15 mouse cellular contexts compared by ENCODE assay signal in the genomic region with DNA sequence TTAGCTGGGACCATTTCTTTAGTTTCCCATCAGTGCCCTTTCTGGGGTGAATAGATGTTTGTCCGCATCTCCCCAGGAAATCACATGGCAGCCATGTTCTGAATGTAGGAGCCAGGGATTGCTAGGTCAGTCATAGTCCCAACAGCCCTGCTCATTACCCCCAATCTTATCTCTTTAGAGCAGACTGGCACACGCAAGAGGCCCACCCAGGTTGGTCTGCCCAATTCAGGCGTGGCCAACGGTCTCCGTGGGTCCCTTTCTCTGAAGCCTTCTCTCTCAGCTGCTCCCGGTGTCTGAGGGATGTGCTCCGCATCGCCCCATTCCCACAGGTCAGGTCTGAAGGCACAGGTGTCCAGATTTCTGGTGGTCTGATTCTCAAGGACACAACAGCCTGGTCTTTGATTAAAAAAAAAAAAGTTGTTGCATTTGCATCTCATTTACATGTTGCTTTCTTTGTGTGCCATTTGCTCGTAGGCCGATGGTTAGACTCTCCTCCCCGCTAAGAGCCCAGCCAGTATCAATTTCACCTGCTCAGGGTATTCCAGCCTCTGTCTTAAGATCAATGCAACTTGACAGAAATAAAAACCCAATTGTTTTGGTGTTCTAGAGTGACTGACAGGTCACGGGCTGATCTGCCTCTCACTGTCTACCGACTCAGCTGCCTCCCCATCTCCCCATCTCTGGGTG. TPM values are rescaled to one million over a fixed set of nuclear protein-coding genes. Genes with fewer than 3 reads are reported as not detected.
DNase-seq lines count a peak whose midpoint lies in the region; ATAC-seq and TF ChIP-seq lines count a peak whose summit lies in the region.
"Had no signal": no experiment of that assay in that cellular context is flagged by ENCODE, and none has a peak within 500 bp of the region (broad histone marks: within the 10 kb centered on the region; RNA-seq: fewer than 3 reads in every experiment).

No protein-coding gene starts in this region.

- TF ChIP-seq EP300 in MEL (IDR thresholded peaks at IDR 0.05; ENCODE audit: low read depth in 1 of 2, low read length in 2 of 2): peak; percentile 81 to 95

- 0 out of 2 replicates have a peak overlapping the region, but pooled peaks have one; percentile 52 for H3K27ac ChIP-seq in limb, embryonic 13.5 days
- H3K27ac ChIP-seq in limb, embryonic 10.5 days: no peak overlapping the region
- H3K27ac ChIP-seq in MEL (ENCODE audit: control insufficient read depth, low read depth, low read length): peak overlapping the region; percentile 90
- H3K27ac ChIP-seq in intestine, embryonic 16.5 days (ENCODE audit: low read length): no peak overlapping the region
- H3K27ac ChIP-seq in embryonic facial prominence, embryonic 10.5 days (replicated peaks): no peak overlapping the region
- H3K27ac ChIP-seq: hindbrain, embryonic 15.5 days; limb, embryonic 12.5 days; macrophage had no signal

- H3K4me2 ChIP-seq in limb, embryonic 13.5 days (replicated peaks): no peak overlapping the region
- no peak overlapping the region for H3K4me2 ChIP-seq in intestine, embryonic 16.5 days (ENCODE audit: low read depth, low read length)
- H3K4me2 ChIP-seq: hindbrain, embryonic 15.5 days; limb, embryonic 12.5 days had no signal

- H3K4me3 ChIP-seq in limb, embryonic 13.5 days: no peak overlapping the region
- H3K4me3 ChIP-seq in limb, embryonic 10.5 days: no peak overlapping the region
- H3K4me3 ChIP-seq in MEL (ENCODE audit: control insufficient read depth in 1 of 2, insufficient read depth in 1 of 2, low read depth in 2 of 2, low read length in 2 of 2): peak overlapping the region; percentile 69 to 71
- H3K4me3 ChIP-seq in intestine, embryonic 16.5 days (ENCODE audit: low read length): no peak overlapping the region
- no peak overlapping the region for H3K4me3 ChIP-seq in embryonic facial prominence, embryonic 10.5 days
- H3K4me3 ChIP-seq: hindbrain, embryonic 15.5 days; limb, embryonic 12.5 days had no signal

- DNase-seq in limb, embryonic 10.5 days (ENCODE audit: low spot score): no peak
- peak; percentile 76 for DNase-seq in MEL (ENCODE audit: low read depth, low spot score)
- no peak for DNase-seq in embryonic facial prominence, embryonic 10.5 days (ENCODE audit: low spot score)
- DNase-seq in adrenal gland, postnatal 25 days: no peak
- DNase-seq in left cerebral cortex, postnatal 14 days (ENCODE audit: low spot score in 2 of 2): no peak
- DNase-seq: adrenal gland, postnatal 10 days; cerebellum, adult 2 months; kidney, adult 9 months had no signal

- 80% methylated on average over 13 of the region's 13 CpGs for WGBS in limb, embryonic 13.5 days
- 86% methylated on average over 13 of the region's 13 CpGs for WGBS in limb, embryonic 10.5 days
- WGBS in intestine, embryonic 16.5 days: 86% methylated on average over 13 of the region's 13 CpGs
- WGBS in embryonic facial prominence, embryonic 10.5 days: 87% methylated on average over 13 of the region's 13 CpGs

- no peaks in the 10 kb centered on the region for H3K9me3 ChIP-seq in limb, embryonic 13.5 days
- H3K9me3 ChIP-seq in limb, embryonic 10.5 days (replicated peaks): no peaks in the 10 kb centered on the region
- no peaks in the 10 kb centered on the region for H3K9me3 ChIP-seq in MEL (replicated peaks; ENCODE audit: insufficient read depth, low read length)
- H3K9me3 ChIP-seq in intestine, embryonic 16.5 days (ENCODE audit: control insufficient read depth, low read length): no peaks in the 10 kb centered on the region
- H3K9me3 ChIP-seq in embryonic facial prominence, embryonic 10.5 days: no peaks in the 10 kb centered on the region
- H3K9me3 ChIP-seq: hindbrain, embryonic 15.5 days; limb, embryonic 12.5 days had no signal

- no peak for ATAC-seq in limb, embryonic 13.5 days (ENCODE audit: low FRiP score, low read depth)
- peak; percentile 25; the same call in 1 of the 2 replicates for ATAC-seq in intestine, embryonic 16.5 days
- peak; percentile 78 for ATAC-seq in megakaryocyte-erythroid progenitor cell, adult 5-6 weeks (replicated peaks; ENCODE audit: low FRiP score, low TSS enrichment, poor library complexity, severe bottlenecking)

- no peaks in the 10 kb centered on the region for H3K27me3 ChIP-seq in limb, embryonic 13.5 days
- peaks cover 3% of the 10 kb centered on the region; the same call in 1 of the 2 replicates for H3K27me3 ChIP-seq in limb, embryonic 10.5 days (ENCODE audit: low read depth, poor library complexity, severe bottlenecking)
- H3K27me3 ChIP-seq in MEL (ENCODE audit: control insufficient read depth in 1 of 2, insufficient read depth in 2 of 2, low read length in 2 of 2): no peaks in the 10 kb centered on the region
- no peaks in the 10 kb centered on the region for H3K27me3 ChIP-seq in intestine, embryonic 16.5 days (replicated peaks; ENCODE audit: control insufficient read depth, insufficient read depth, low read length)
- no peaks in the 10 kb centered on the region for H3K27me3 ChIP-seq in embryonic facial prominence, embryonic 10.5 days (replicated peaks; ENCODE audit: low read depth, poor library complexity, severe bottlenecking)
- H3K27me3 ChIP-seq: hindbrain, embryonic 15.5 days; limb, embryonic 12.5 days had no signal

- H3K4me1 ChIP-seq in limb, embryonic 13.5 days: no peaks in the 10 kb centered on the region
- H3K4me1 ChIP-seq in limb, embryonic 10.5 days: peaks cover 7% of the 10 kb centered on the region; the same call in 1 of the 2 replicates
- H3K4me1 ChIP-seq in MEL (ENCODE audit: control insufficient read depth in 1 of 2, insufficient read depth in 2 of 2, low read length in 2 of 2): peaks cover 2 to 35% of the 10 kb centered on the region in 2 experiments; a peak in 3 of 4 replicates
- peaks cover 13% of the 10 kb centered on the region for H3K4me1 ChIP-seq in intestine, embryonic 16.5 days (ENCODE audit: control insufficient read depth, insufficient read depth, low read length)
- H3K4me1 ChIP-seq in embryonic facial prominence, embryonic 10.5 days: peaks cover 18% of the 10 kb centered on the region; the same call in 1 of the 2 replicates
- H3K4me1 ChIP-seq: limb, embryonic 12.5 days had no signal

- no peaks in the 10 kb centered on the region for H3K36me3 ChIP-seq in limb, embryonic 13.5 days
- H3K36me3 ChIP-seq in limb, embryonic 10.5 days: no peaks in the 10 kb centered on the region
- H3K36me3 ChIP-seq in MEL (ENCODE audit: control insufficient read depth in 1 of 2, insufficient read depth in 2 of 2, low read length in 2 of 2): peaks cover 0 to 18% of the 10 kb centered on the region in 2 experiments; a peak in 2 of 4 replicates
- no peaks in the 10 kb centered on the region for H3K36me3 ChIP-seq in intestine, embryonic 16.5 days (ENCODE audit: control insufficient read depth, insufficient read depth, low read length)
- H3K36me3 ChIP-seq in embryonic facial prominence, embryonic 10.5 days (replicated peaks): no peaks in the 10 kb centered on the region
- H3K36me3 ChIP-seq: hindbrain, embryonic 15.5 days; limb, embryonic 12.5 days had no signal

- TF ChIP-seq CTCF in MEL (IDR thresholded peaks at IDR 0.05 in 2 of 3, conservative IDR thresholded peaks at IDR 0.05 in 1 of 3; ENCODE audit: control insufficient read depth in 1 of 3, insufficient read depth in 1 of 3, low read depth in 2 of 3, low read length in 3 of 3, poor library complexity in 1 of 3, severe bottlenecking in 1 of 3): no peak

- no peak for TF ChIP-seq RAD21 in MEL (IDR thresholded peaks at IDR 0.05; ENCODE audit: low read depth, low read length)

- H3K79me2 ChIP-seq in MEL (ENCODE audit: control insufficient read depth, insufficient read depth, low read length, poor library complexity): no peaks in the 10 kb centered on the region; the same call in none of the 2 replicates

- no peak overlapping the region for H3K9ac ChIP-seq in limb, embryonic 13.5 days
- peak overlapping the region; percentile 67 for H3K9ac ChIP-seq in MEL (ENCODE audit: control insufficient read depth, low read depth, low read length, poor library complexity, severe bottlenecking)
- no peak overlapping the region for H3K9ac ChIP-seq in intestine, embryonic 16.5 days (ENCODE audit: low read depth, low read length)
- H3K9ac ChIP-seq: hindbrain, embryonic 15.5 days; limb, embryonic 12.5 days had no signal

- intact Hi-C loops in left cerebral cortex, postnatal 14 days (cut with DNase I): no loop called here

- TF ChIP-seq POLR2A in MEL (IDR thresholded peaks at IDR 0.05; ENCODE audit: control insufficient read depth in 1 of 2, insufficient read depth in 1 of 2, low read depth in 1 of 2, low read length in 2 of 2, poor library complexity in 1 of 2): peak in 1 of 2 experiments; percentile 43; a peak in 1 of 4 replicates

RNA-seq across cellular contexts. Expression of a gene that starts 0.5 kb away (rescaled TPM):
- polyA plus RNA-seq in limb, embryonic 13.5 days (2015; fragmentation: Nextera tagmentation; extraction: Ambion mirVana): 1.8 and 2.0 TPM in 2 replicates
- not detected in 2 replicates for polyA plus RNA-seq in limb, embryonic 10.5 days (2016; fragmentation: Nextera tagmentation; extraction: Ambion mirVana)
- total RNA-seq in MEL (2012; rRNA removed): 3.7 and 4.9 TPM in 2 replicates
- 10 to 100 TPM in 1 of 2 experiments, not detected in 1; 14.6 TPM for polyA plus RNA-seq in MEL (2012; ENCODE audit: insufficient read depth in 1 of 2, insufficient read length in 2 of 2, low read depth in 1 of 2, low replicate concordance in 2 of 2, missing spikeins in 1 of 2)
- polyA plus RNA-seq in intestine, embryonic 16.5 days (2015; fragmentation: Nextera tagmentation; extraction: Ambion mirVana): 4.5 and 4.7 TPM in 2 replicates
- 192 and 203 TPM in 2 replicates for total RNA-seq in megakaryocyte-erythroid progenitor cell, adult 5-6 weeks (2014; fragmentation: Nextera tagmentation)
- total RNA-seq in megakaryocyte-erythroid progenitor cell, adult 5-6 weeks (2017): 86.3 and 160 TPM in 2 replicates
- 0.24 and 0.45 TPM in 2 replicates for polyA plus RNA-seq in embryonic facial prominence, embryonic 10.5 days (2016; fragmentation: Nextera tagmentation; extraction: Ambion mirVana)
- total RNA-seq in adrenal gland, postnatal 25 days (2021): not detected in 2 replicates
- total RNA-seq in left cerebral cortex, postnatal 14 days (2021): under 1 TPM; 0.36 to 0.46 TPM
- total RNA-seq: layer of hippocampus, postnatal 10 days had no signal
- polyA plus RNA-seq: macrophage had no signal

RNA-seq across cellular contexts. Expression of a gene that starts 3.9 kb away (rescaled TPM):
- 0.31 and 0.32 TPM in 2 replicates for polyA plus RNA-seq in limb, embryonic 13.5 days (2015; fragmentation: Nextera tagmentation; extraction: Ambion mirVana)
- 0.06 and 0.13 TPM in 2 replicates for polyA plus RNA-seq in limb, embryonic 10.5 days (2016; fragmentation: Nextera tagmentation; extraction: Ambion mirVana)
- 3.8 and 4.7 TPM in 2 replicates for total RNA-seq in MEL (2012; rRNA removed)
- polyA plus RNA-seq in MEL (2012; ENCODE audit: insufficient read depth in 1 of 2, insufficient read length in 2 of 2, low read depth in 1 of 2, low replicate concordance in 2 of 2, missing spikeins in 1 of 2): 1 to 10 TPM in 1 of 2 experiments, not detected in 1; 7.7 TPM
- 47.2 and 49.3 TPM in 2 replicates for polyA plus RNA-seq in intestine, embryonic 16.5 days (2015; fragmentation: Nextera tagmentation; extraction: Ambion mirVana)
- total RNA-seq in megakaryocyte-erythroid progenitor cell, adult 5-6 weeks (2014; fragmentation: Nextera tagmentation): 4.2 and 7.1 TPM in 2 replicates
- 5.1 and 5.7 TPM in 2 replicates for total RNA-seq in megakaryocyte-erythroid progenitor cell, adult 5-6 weeks (2017)
- polyA plus RNA-seq in embryonic facial prominence, embryonic 10.5 days (2016; fragmentation: Nextera tagmentation; extraction: Ambion mirVana): 0.20 and 0.51 TPM in 2 replicates
- total RNA-seq in adrenal gland, postnatal 25 days (2021): not detected in 2 replicates
- total RNA-seq in left cerebral cortex, postnatal 14 days (2021): under 1 TPM in 1 of 2 experiments, not detected in 1; 0.34 TPM
- polyA plus RNA-seq: hindbrain, embryonic 15.5 days; macrophage had no signal

RNA-seq across cellular contexts. Expression of a gene that starts 18.1 kb away (rescaled TPM):
- 21.8 and 21.9 TPM in 2 replicates for polyA plus RNA-seq in limb, embryonic 13.5 days (2015; fragmentation: Nextera tagmentation; extraction: Ambion mirVana)
- 0.92 and 1.2 TPM in 2 replicates for polyA plus RNA-seq in limb, embryonic 10.5 days (2016; fragmentation: Nextera tagmentation; extraction: Ambion mirVana)
- total RNA-seq in MEL (2012; rRNA removed): 0.19 and 0.23 TPM in 2 replicates
- polyA plus RNA-seq in MEL (2012; ENCODE audit: insufficient read depth in 1 of 2, insufficient read length in 2 of 2, low read depth in 1 of 2, low replicate concordance in 2 of 2, missing spikeins in 1 of 2): under 1 TPM in 1 of 2 experiments, not detected in 1; 0.42 TPM
- 4.6 and 5.4 TPM in 2 replicates for polyA plus RNA-seq in intestine, embryonic 16.5 days (2015; fragmentation: Nextera tagmentation; extraction: Ambion mirVana)
- 1.7 TPM in 1 of 2 replicates, not detected in the other for total RNA-seq in megakaryocyte-erythroid progenitor cell, adult 5-6 weeks (2014; fragmentation: Nextera tagmentation)
- 0.30 TPM in 1 of 2 replicates, not detected in the other for total RNA-seq in megakaryocyte-erythroid progenitor cell, adult 5-6 weeks (2017)
- 0.61 and 1.2 TPM in 2 replicates for polyA plus RNA-seq in embryonic facial prominence, embryonic 10.5 days (2016; fragmentation: Nextera tagmentation; extraction: Ambion mirVana)
- total RNA-seq in adrenal gland, postnatal 25 days (2021): 1.3 and 1.5 TPM in 2 replicates
- under 1 TPM in 1 of 2 experiments, not detected in 1; 0.32 TPM for total RNA-seq in left cerebral cortex, postnatal 14 days (2021)
- polyA plus RNA-seq: macrophage had no signal

RNA-seq across cellular contexts. Expression of a gene that starts 41.0 kb away (rescaled TPM):
- polyA plus RNA-seq in limb, embryonic 13.5 days (2015; fragmentation: Nextera tagmentation; extraction: Ambion mirVana): 52.5 and 56.6 TPM in 2 replicates
- polyA plus RNA-seq in limb, embryonic 10.5 days (2016; fragmentation: Nextera tagmentation; extraction: Ambion mirVana): 75.0 and 80.3 TPM in 2 replicates
- 21.2 and 21.5 TPM in 2 replicates for total RNA-seq in MEL (2012; rRNA removed)
- 10 to 100 TPM in 1 of 2 experiments, not detected in 1; 24.4 TPM for polyA plus RNA-seq in MEL (2012; ENCODE audit: insufficient read depth in 1 of 2, insufficient read length in 2 of 2, low read depth in 1 of 2, low replicate concordance in 2 of 2, missing spikeins in 1 of 2)
- 62.7 and 70.6 TPM in 2 replicates for polyA plus RNA-seq in intestine, embryonic 16.5 days (2015; fragmentation: Nextera tagmentation; extraction: Ambion mirVana)
- total RNA-seq in megakaryocyte-erythroid progenitor cell, adult 5-6 weeks (2014; fragmentation: Nextera tagmentation): 56.0 and 61.4 TPM in 2 replicates
- 76.9 and 90.2 TPM in 2 replicates for total RNA-seq in megakaryocyte-erythroid progenitor cell, adult 5-6 weeks (2017)
- 87.8 and 89.5 TPM in 2 replicates for polyA plus RNA-seq in embryonic facial prominence, embryonic 10.5 days (2016; fragmentation: Nextera tagmentation; extraction: Ambion mirVana)
- total RNA-seq in adrenal gland, postnatal 25 days (2021): 21.5 and 31.2 TPM in 2 replicates
- total RNA-seq in left cerebral cortex, postnatal 14 days (2021): 1 to 10 TPM; 9.4 to 9.7 TPM

RNA-seq across cellular contexts. Expression of a gene that starts 41.1 kb away (rescaled TPM):
- 16.7 and 17.2 TPM in 2 replicates for polyA plus RNA-seq in limb, embryonic 13.5 days (2015; fragmentation: Nextera tagmentation; extraction: Ambion mirVana)
- polyA plus RNA-seq in limb, embryonic 10.5 days (2016; fragmentation: Nextera tagmentation; extraction: Ambion mirVana): 21.9 and 26.4 TPM in 2 replicates
- total RNA-seq in MEL (2012; rRNA removed): 48.1 and 56.9 TPM in 2 replicates
- polyA plus RNA-seq in MEL (2012; ENCODE audit: insufficient read depth in 1 of 2, insufficient read length in 2 of 2, low read depth in 1 of 2, low replicate concordance in 2 of 2, missing spikeins in 1 of 2): 10 to 100 TPM in 1 of 2 experiments, not detected in 1; 97.8 TPM
- polyA plus RNA-seq in intestine, embryonic 16.5 days (2015; fragmentation: Nextera tagmentation; extraction: Ambion mirVana): 9.3 and 10.8 TPM in 2 replicates
- total RNA-seq in megakaryocyte-erythroid progenitor cell, adult 5-6 weeks (2014; fragmentation: Nextera tagmentation): 89.3 and 113 TPM in 2 replicates
- total RNA-seq in megakaryocyte-erythroid progenitor cell, adult 5-6 weeks (2017): 32.8 and 55.7 TPM in 2 replicates
- polyA plus RNA-seq in embryonic facial prominence, embryonic 10.5 days (2016; fragmentation: Nextera tagmentation; extraction: Ambion mirVana): 25.4 and 26.6 TPM in 2 replicates
- total RNA-seq in adrenal gland, postnatal 25 days (2021): 36.6 and 39.2 TPM in 2 replicates
- total RNA-seq in left cerebral cortex, postnatal 14 days (2021): 10 to 100 TPM; 31.5 to 33.3 TPM

Comparison
In these comparisons a context has a peak if more than half of its experiments do, and no peak if none do; other contexts are left out.
1. H3K27ac ChIP-seq: peak in limb, embryonic 13.5 days (single experiment) and MEL (single experiment); none in limb, embryonic 10.5 days (single experiment), intestine, embryonic 16.5 days (single experiment) and embryonic facial prominence, embryonic 10.5 days (single experiment).
2. H3K4me3 ChIP-seq: peak in MEL (2 of 2); none in limb, embryonic 13.5 days (single experiment), limb, embryonic 10.5 days (single experiment), intestine, embryonic 16.5 days (single experiment) and embryonic facial prominence, embryonic 10.5 days (single experiment).